Mouse (Mus musculus) limb, embryonic 12.5 days (tissue): ENCODE data around the gene Btnl4. TPM values are rescaled to one million over a fixed set of nuclear protein-coding genes. Genes with fewer than 3 reads are reported as not detected.
"Not testable (repeated sequence)": the region's sequence is repeated elsewhere in the genome, so short reads cannot be mapped to it uniquely, and the experiment has no call there.

ENCODE experiments used
- ATAC-seq: fragments of 200-750 bp; cut with Nextera tagmentation; 2 replicates; pipeline ENCODE4 v1.8.0; 2017; ENCODE audit warnings: low read depth, moderate TSS enrichment; ENCODE audit not compliant: insufficient number of reproducible peaks, insufficient read depth, low FRiP score, low TSS enrichment
- H3K27ac ChIP-seq: fragments of 300-500 bp; sonication (generic); 2 replicates; pipeline ENCODE4 v1.5.1; 2016; ENCODE audit warnings: mild to moderate bottlenecking, moderate library complexity
- H3K27me3 ChIP-seq: fragments of 300-500 bp; sonication (generic); 2 replicates; pipeline ENCODE4 v1.6.1; 2016; ENCODE audit warnings: mild to moderate bottlenecking, moderate library complexity
- H3K36me3 ChIP-seq: fragments of 300-500 bp; sonication (generic); 2 replicates; pipeline ENCODE4 v1.6.1; 2016; ENCODE audit warnings: mild to moderate bottlenecking, moderate library complexity
- H3K4me1 ChIP-seq: fragments of 300-500 bp; sonication (generic); replicated peaks from 2 replicates; pipeline ENCODE4 v1.6.1; 2016
- H3K4me2 ChIP-seq: fragments of 300-500 bp; sonication (generic); 2 replicates; pipeline ENCODE4 v1.6.1; 2016; ENCODE audit warnings: mild to moderate bottlenecking, moderate library complexity
- H3K4me3 ChIP-seq: fragments of 300-500 bp; sonication (generic); replicated peaks from 2 replicates; pipeline ENCODE4 v1.5.1; 2016; ENCODE audit warnings: mild to moderate bottlenecking
- H3K9ac ChIP-seq: fragments of 300-500 bp; sonication (generic); replicated peaks from 2 replicates; pipeline ENCODE4 v1.6.1; 2016; ENCODE audit warnings: mild to moderate bottlenecking, moderate library complexity
- H3K9me3 ChIP-seq: fragments of 300-500 bp; sonication (generic); 2 replicates; pipeline ENCODE4 v1.6.1; 2016; ENCODE audit warnings: mild to moderate bottlenecking, moderate library complexity
- WGBS: fragments of 180-500 bp; shearing (Covaris S2); methylation state at CpG from one replicate; pipeline ENCODE4 v1.1.7; 2016; 5-methylcytosine and 5-hydroxymethylcytosine counted together
- polyA plus RNA-seq: library from polyadenylated mRNA; unstranded; fragments of >200 nt; fragmentation: Nextera tagmentation; extraction: Ambion mirVana; gene quantifications from 2 replicates; pipeline ENCODE4 v1.2.1, GENCODE M21; 2016

Gene Btnl4
- polyA plus RNA-seq, 1 experiment from 2014 or later = not detected

GRCm38 (mm10) chr17:34492796-34493195 is 15.7 kb upstream of the Btnl4 start:
- ATAC-seq = no peak
- Histone ChIP-seq H3K4me1 (no peaks in the 10 kb centered on the region), H3K4me2 (no peak overlapping the region)

GRCm38 (mm10) chr17:34476427-34476826 is 691 bp downstream of the Btnl4 start:
- no peaks in the 10 kb centered on the region for H3K4me1 ChIP-seq
- no peak overlapping the region for H3K9ac ChIP-seq
- H3K27ac ChIP-seq = no peak overlapping the region
- H3K9me3 ChIP-seq = no peaks in the 10 kb centered on the region
- peaks cover 10% of the 10 kb centered on the region; the same call in 1 of the 2 replicates for H3K27me3 ChIP-seq
- H3K4me2 ChIP-seq = no peak overlapping the region
- no peak overlapping the region for H3K4me3 ChIP-seq
- 71% methylated on average over 1 of the region's 2 CpGs for WGBS
- no peak for ATAC-seq
- no peaks in the 10 kb centered on the region for H3K36me3 ChIP-seq

More at GRCm38 (mm10) chr17:34492796-34493195, 15.7 kb upstream of the Btnl4 start:
- Histone ChIP-seq H3K4me3 (no peak overlapping the region), H3K36me3 (no peaks in the 10 kb centered on the region), H3K9ac (no peak overlapping the region), H3K9me3 (no peaks in the 10 kb centered on the region), H3K27ac (no peak overlapping the region), H3K27me3 (no peaks in the 10 kb centered on the region)

GRCm38 (mm10) chr17:34475060-34475459 is 2.1 kb downstream of the Btnl4 start:
- Histone ChIP-seq H3K9me3 (no peaks in the 10 kb centered on the region), H3K27ac (no peak overlapping the region), H3K36me3 (no peaks in the 10 kb centered on the region), H3K4me2 (no peak overlapping the region), H3K4me1 (no peaks in the 10 kb centered on the region), H3K4me3 (no peak overlapping the region), H3K9ac (no peak overlapping the region), H3K27me3 (peaks cover 10% of the 10 kb centered on the region; the same call in 1 of the 2 replicates)
- no peak for ATAC-seq
- 78% methylated on average over 3 of the region's 3 CpGs for WGBS

- Histone ChIP-seq H3K4me1 (no peaks in the 10 kb centered on the region), H3K9ac (no peak overlapping the region), H3K27ac (no peak overlapping the region), H3K4me3 (no peak overlapping the region), H3K36me3 (no peaks in the 10 kb centered on the region), H3K27me3 (0 out of 2 replicates have a peak, but pooled peaks cover 5% of the 10 kb centered on the region), H3K9me3 (no peaks in the 10 kb centered on the region), H3K4me2 (no peak overlapping the region)
- ATAC-seq = no peak
- WGBS = 78% methylated on average over 2 of the region's 2 CpGs
Observed at GRCm38 (mm10) chr17:34470491-34470890, 6.6 kb downstream of the Btnl4 start.

- H3K4me2 ChIP-seq, H3K27ac ChIP-seq, H3K27me3 ChIP-seq, H3K4me1 ChIP-seq, H3K9ac ChIP-seq, H3K9me3 ChIP-seq, ATAC-seq, H3K4me3 ChIP-seq, H3K36me3 ChIP-seq: not testable (repeated sequence)
Observed at GRCm38 (mm10) chr17:34465906-34466305, 11.2 kb downstream of the Btnl4 start.

GRCm38 (mm10) chr17:34459255-34459654 is 17.9 kb downstream of the Btnl4 start:
- no peak overlapping the region for H3K9ac ChIP-seq

GRCm38 (mm10) chr17:34457668-34458067 is 19.4 kb downstream of the Btnl4 start:
- WGBS = 78% methylated on average over 4 of the region's 4 CpGs
- H3K27ac ChIP-seq = no peak overlapping the region
- no peaks in the 10 kb centered on the region for H3K9me3 ChIP-seq
- H3K27me3 ChIP-seq = peaks cover 8% of the 10 kb centered on the region
- peaks cover 4% of the 10 kb centered on the region; the same call in 1 of the 2 replicates for H3K4me1 ChIP-seq
- no peak overlapping the region for H3K4me2 ChIP-seq
- no peak for ATAC-seq
- H3K9ac ChIP-seq = no peak overlapping the region
- H3K4me3 ChIP-seq = no peak overlapping the region
- H3K36me3 ChIP-seq = no peaks in the 10 kb centered on the region

More at GRCm38 (mm10) chr17:34459255-34459654, 17.9 kb downstream of the Btnl4 start:
- H3K4me2 ChIP-seq = no peak overlapping the region
- H3K27ac ChIP-seq = no peak overlapping the region
- H3K4me3 ChIP-seq = no peak overlapping the region
- WGBS = 89% methylated on average over 3 of the region's 3 CpGs
- no peak for ATAC-seq
- peaks cover 8% of the 10 kb centered on the region for H3K27me3 ChIP-seq
- H3K36me3 ChIP-seq = no peaks in the 10 kb centered on the region
- H3K9me3 ChIP-seq = no peaks in the 10 kb centered on the region
- no peaks in the 10 kb centered on the region for H3K4me1 ChIP-seq

- no peak overlapping the region for H3K4me2 ChIP-seq
- no peaks in the 10 kb centered on the region for H3K27me3 ChIP-seq
- H3K27ac ChIP-seq = no peak overlapping the region
- 43% methylated on average over 6 of the region's 6 CpGs for WGBS
- H3K36me3 ChIP-seq = no peaks in the 10 kb centered on the region
- ATAC-seq = no peak
- H3K9me3 ChIP-seq = no peaks in the 10 kb centered on the region
- peaks cover 8% of the 10 kb centered on the region; the same call in 1 of the 2 replicates for H3K4me1 ChIP-seq
- H3K4me3 ChIP-seq = no peak overlapping the region
- no peak overlapping the region for H3K9ac ChIP-seq
Observed at GRCm38 (mm10) chr17:34448473-34449041, 28.6 kb downstream of the Btnl4 start.

GRCm38 (mm10) chr17:34441990-34442389 is 35.1 kb downstream of the Btnl4 start:
- Histone ChIP-seq H3K9me3 (no peaks in the 10 kb centered on the region), H3K4me2 (no peak overlapping the region), H3K27me3 (no peaks in the 10 kb centered on the region), H3K36me3 (no peaks in the 10 kb centered on the region), H3K4me3 (no peak overlapping the region), H3K9ac (no peak overlapping the region), H3K4me1 (no peaks in the 10 kb centered on the region), H3K27ac (no peak overlapping the region)
- WGBS = 88% methylated on average over 7 of the region's 7 CpGs
- ATAC-seq = no peak

GRCm38 (mm10) chr17:34439795-34440194 is 37.3 kb downstream of the Btnl4 start:
- H3K9me3 ChIP-seq = peaks cover 7% of the 10 kb centered on the region
- H3K27ac ChIP-seq = no peak overlapping the region
- no peaks in the 10 kb centered on the region for H3K27me3 ChIP-seq
- no peak overlapping the region for H3K9ac ChIP-seq
- no peaks in the 10 kb centered on the region for H3K36me3 ChIP-seq
- H3K4me1 ChIP-seq = no peaks in the 10 kb centered on the region
- no peak overlapping the region for H3K4me2 ChIP-seq
- no peak overlapping the region for H3K4me3 ChIP-seq
- ATAC-seq = no peak
- 57% methylated on average over 3 of the region's 3 CpGs for WGBS

GRCm38 (mm10) chr17:34438588-34438987 is 38.5 kb downstream of the Btnl4 start:
- H3K27me3 ChIP-seq = no peaks in the 10 kb centered on the region
- H3K9ac ChIP-seq = no peak overlapping the region
- no peaks in the 10 kb centered on the region for H3K36me3 ChIP-seq
- WGBS = 48% methylated on average over 1 of the region's 1 CpGs
- no peak for ATAC-seq
- H3K27ac ChIP-seq = no peak overlapping the region
- H3K9me3 ChIP-seq = peaks cover 7% of the 10 kb centered on the region
- no peak overlapping the region for H3K4me2 ChIP-seq
- H3K4me3 ChIP-seq = no peak overlapping the region
- no peaks in the 10 kb centered on the region for H3K4me1 ChIP-seq

- peaks cover 7% of the 10 kb centered on the region for H3K9me3 ChIP-seq
- H3K4me3 ChIP-seq = no peak overlapping the region
- H3K36me3 ChIP-seq = no peaks in the 10 kb centered on the region
- no peak overlapping the region for H3K9ac ChIP-seq
- no peaks in the 10 kb centered on the region for H3K27me3 ChIP-seq
- no peak for ATAC-seq
- no peaks in the 10 kb centered on the region for H3K4me1 ChIP-seq
- 63% methylated on average over 7 of the region's 7 CpGs for WGBS
- no peak overlapping the region for H3K4me2 ChIP-seq
- no peak overlapping the region for H3K27ac ChIP-seq
Observed at GRCm38 (mm10) chr17:34437606-34438005, 39.5 kb downstream of the Btnl4 start.
